Mouse (Mus musculus): ENCODE results near the gene Zfp821.
A peak's percentile ranks its signal among the peaks of the same experiment; 100 is the strongest.

- TF ChIP-seq POLR2A (IDR thresholded peaks at IDR 0.05; ENCODE audit: extremely low read depth, insufficient read depth, low read length) (no peak), CTCF (IDR thresholded peaks at IDR 0.05; ENCODE audit: low read depth, low read length) (0 out of 2 replicates have a peak, but pooled peaks have one; percentile 15)
These were observed 13.6 kb upstream of the Zfp821 start for GRCm38 (mm10) chr8:109691769-109692168.
